Mouse (Mus musculus) brain, embryonic 18.5 days (tissue): ENCODE measurements around the gene Spats1.
A peak's percentile ranks its signal among the peaks of the same experiment; 100 is the strongest.
"Not testable (repeated sequence)": the region's sequence is repeated elsewhere in the genome, so short reads cannot be mapped to it uniquely, and the experiment has no call there.

Experiments used
- DNase-seq: peaks from one replicate; pipeline ENCODE4 v3.0.0-alpha.2; 2012; ENCODE audit warnings: low read depth, low spot score

The Spats1 gene

DNA sequence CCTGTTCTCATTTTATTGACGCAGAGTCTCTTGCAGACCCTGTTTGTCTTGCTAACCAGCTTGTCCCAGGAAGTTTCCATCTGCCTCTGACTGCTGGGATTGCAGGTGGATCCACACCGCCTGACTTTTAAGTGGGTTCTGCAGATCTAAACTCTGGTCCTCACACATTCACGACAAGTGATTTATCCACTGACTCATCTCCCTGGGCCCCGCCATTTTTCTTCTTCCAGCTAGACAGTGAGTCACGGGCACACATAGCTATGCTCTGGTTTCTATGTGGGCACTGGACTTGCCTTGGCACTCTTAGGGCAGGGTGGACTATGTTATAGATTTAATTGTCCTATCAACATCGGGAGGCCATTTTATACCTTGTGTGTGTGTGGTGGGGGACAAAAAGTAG, 14.5 kb upstream of the Spats1 start:
- no peak for DNase-seq

DNA sequence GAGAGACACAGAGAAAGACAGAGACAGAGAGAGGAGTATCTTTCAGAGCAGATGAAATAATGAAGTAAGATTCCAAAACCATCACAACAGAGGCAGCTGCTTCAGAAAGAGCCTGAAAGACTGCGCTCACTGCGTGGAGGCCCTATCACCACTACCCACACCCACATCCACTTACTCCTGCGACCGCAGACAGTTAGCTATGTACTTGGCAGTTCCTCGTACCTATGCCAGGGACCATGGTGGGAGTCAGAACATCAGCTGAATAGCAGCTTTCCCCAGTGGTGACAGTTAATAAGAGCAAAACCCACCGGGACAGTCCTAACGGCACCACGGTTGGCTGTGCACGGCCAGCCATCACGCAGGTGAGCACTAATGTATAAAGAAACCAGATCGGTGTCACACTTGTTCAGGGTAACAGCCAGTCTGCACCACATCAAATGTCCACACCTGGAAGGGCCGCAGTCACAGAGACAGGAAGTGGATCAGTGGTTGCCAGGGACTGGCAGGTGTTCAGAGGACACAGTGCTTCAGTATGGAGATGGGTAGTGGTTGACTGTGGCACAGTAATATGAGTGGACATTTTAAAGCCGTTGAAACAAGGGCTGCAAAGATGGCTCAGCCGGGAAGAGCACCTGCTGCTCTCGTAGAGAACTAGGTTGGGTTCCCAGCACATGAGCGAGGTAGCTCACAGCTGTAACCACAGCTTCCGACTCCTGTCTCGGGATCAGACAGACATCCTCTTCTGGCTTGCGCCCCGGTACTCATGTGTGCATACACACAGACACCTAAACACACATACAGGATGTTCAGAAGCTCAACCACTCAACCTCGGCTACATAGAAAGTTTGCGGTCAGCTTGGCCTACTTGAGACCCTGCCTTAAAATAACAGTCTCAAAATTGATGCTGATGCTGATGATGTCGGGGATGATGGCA, 13.4 kb upstream of the Spats1 start:
- DNase-seq: no peak

DNA sequence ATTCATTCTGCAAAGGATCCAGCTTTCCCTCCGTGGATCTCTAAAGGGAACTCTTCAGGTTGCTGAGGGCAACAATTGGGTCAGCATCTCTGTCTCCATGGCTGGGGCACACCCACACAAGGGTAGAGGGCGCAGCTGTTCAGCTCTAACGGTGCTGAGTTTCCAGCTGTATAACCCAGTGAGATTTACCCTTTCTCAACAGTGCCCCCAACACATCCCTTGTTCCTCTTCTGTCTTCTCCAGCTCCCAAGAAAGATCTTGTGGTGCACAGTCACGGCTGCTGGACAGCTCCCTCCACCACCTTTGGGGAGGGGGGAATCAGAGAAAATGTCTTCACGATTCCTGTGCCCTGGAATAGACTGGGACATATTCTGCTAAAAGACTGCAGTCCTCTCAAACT, 12.0 kb upstream of the Spats1 start:
- DNase-seq: no peak

DNA sequence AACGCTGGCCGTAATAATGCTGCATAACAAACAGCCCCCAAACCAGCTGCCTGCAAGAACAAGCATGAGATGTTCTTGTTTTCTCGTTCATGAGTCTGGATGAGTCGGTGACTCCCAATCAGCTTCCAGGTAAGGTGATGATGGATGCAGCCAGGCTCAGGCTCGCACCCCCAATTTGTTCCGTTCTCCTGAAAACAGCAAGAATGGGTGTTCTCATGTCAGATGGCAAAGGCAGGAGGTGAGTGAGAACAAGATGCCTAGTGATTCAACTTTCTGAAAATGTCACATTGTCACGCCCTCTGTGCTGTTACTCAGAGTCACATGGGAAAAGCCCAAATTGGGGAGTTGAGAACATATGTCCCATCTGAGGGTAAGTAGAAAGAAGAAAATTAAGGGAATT, 10.4 kb upstream of the Spats1 start:
- no peak for DNase-seq

DNA sequence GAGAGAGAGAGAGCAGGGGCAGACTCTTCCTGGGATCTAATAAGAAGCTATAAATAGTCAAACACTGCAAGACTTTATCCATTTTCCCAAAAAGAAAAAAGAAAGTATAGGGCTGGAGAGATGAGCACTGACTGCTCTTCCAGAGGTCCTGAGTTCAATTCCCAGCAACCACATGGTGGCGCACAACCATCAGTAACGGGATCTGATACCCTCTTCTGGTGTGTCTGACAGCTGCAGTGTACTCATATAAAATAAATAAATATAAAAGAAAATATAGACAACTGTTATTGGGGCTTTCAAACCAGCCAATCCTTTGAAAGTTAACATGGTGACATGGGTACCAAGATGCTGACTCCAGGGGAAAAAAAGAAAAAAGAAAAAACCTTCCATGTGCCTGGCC, 5.2 kb upstream of the Spats1 start:
- DNase-seq: no peak

DNA sequence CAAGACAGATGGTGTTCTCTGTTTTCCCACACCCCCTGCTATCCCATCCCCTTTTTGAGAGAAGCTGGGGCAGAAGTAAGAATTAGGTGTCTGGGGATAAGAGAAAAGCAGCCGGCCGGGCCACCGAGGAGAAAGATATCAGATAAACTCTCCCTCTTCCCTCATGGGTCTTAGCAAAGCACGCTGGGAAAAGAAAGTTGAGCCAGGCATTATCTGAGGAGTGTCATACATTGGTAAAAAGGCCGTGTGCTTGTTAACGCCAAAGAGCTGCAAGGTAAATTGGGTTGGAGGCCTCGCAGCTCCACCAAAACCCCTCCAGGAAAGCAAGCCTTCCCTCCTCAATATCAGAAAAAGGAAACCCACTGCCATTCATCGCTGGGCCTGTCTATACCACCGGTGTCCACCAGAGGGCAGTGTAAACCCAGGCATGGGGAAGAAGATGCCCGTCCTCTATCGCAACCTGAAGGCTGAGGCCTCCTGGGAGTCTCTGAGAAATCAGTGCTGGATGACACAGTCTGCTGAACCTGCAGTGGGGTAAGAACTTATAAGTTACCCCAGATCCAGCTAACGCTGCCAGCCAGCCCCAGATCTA, 3.1 kb upstream of the Spats1 start:
- peak; percentile 46 for DNase-seq

DNA sequence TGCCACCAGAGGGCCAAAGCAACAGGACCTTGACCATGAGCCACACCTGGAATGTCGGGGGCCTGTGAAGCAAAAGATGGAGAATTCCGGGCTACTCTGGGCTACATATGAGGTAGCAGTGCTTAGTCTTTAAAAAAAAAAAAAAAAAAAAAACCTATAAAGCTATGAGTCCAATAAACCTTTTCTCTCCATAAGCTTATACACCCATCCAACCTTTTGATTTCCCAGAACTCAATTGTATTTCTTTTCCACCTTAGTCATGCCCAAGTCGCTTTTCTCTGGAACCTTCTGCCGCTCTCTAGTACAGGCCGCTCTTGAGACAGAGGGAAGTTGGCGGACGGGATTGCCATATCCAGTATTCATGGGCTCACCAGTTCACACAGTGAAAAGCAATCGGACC, 1.1 kb downstream of the Spats1 start:
- DNase-seq: no peak

DNA sequence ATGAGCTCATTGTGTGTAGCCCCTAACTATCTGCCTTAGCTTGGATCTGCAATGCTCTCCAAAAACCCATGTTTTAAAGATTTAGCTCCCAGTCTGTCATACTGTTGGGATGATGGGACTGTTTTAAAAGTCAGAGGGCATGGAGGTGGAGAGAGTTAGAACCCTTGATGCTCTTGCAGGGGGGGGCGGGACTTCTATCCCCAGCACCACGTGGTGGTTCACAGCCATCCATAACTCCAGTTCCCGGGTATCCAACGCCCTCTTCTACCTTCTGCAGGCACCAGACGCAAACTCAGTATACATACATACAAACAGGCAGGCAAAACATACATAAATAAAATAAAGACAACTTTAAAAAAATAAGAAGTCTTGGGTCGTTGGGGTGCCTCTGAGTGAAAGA, 1.5 kb downstream of the Spats1 start:
- no peak for DNase-seq

DNA sequence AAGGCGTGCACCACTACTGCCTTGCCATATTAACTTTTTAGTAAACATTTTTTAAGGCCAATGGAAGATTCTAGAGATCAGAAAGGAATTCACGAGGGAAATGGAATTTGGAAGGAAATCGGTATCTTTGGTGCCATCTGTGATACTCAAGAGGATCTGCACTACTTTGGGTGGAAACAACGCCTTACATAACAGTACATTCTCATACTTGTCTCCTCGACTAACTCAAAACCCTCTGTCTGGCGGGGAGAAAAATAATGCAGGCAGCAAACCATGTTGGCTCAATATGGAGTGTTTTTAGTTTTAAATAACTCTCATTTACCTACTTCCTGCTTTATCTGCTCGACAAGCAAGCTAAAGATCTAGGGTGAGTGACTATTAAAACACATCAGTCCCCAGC, 4.5 kb downstream of the Spats1 start:
- no peak for DNase-seq

DNA sequence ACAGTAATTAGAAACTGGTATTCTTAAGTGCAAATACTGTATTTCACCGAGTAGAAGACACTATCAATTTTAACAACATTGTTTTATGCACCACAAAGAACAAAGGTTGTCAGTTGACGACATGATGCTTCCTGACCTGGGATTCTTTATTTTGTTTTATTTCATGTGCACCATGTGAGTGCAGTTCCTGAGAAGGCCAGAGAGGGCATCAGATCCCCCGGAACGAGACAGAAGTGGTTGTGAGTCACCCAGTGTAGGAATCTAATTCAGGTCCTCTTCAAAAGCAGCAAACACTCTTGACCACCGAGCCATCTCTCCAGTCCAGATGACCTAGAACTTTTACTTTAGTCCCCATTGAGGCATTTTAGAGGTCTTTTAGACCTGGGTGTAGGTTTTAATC, 6.9 kb downstream of the Spats1 start:
- DNase-seq: no peak

DNA sequence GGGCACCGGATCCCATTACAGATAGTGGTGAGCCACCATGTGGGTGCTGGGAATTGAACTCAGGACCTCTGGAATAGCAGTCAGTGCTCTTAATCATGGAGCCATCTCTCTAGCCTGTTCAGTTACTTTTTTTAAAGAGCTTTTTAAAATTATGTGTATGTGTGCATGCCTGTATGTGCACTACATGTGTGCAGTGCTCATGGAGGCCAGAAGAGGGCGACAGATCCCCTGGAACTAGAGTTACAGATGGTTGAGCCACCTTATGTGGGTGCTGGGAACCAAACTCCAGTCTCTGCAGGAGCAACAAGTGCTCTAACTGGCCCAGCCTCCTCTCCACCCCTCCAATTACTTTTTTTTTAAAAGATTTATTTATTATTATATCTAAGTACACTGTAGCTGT, 8.5 kb downstream of the Spats1 start:
- no peak for DNase-seq

DNA sequence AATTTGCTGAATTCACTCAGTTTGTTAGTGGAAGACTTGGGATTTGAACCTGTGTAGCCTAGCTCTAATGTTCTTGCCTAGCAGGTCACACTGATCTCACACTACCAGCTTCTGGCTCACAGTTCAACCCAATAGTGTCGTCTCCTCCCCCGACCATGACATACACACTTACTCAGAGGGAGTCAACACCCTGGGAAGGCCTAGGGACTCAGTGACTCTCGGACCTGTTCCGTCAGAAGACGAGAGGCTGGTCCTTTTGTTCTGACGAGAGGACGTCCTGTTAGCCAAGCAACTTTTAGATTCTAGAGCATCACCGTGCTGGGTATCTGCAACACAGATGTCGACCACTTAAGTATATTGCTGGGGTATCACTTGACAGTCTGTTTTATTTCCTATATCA, 11.0 kb downstream of the Spats1 start:
- DNase-seq: no peak

DNA sequence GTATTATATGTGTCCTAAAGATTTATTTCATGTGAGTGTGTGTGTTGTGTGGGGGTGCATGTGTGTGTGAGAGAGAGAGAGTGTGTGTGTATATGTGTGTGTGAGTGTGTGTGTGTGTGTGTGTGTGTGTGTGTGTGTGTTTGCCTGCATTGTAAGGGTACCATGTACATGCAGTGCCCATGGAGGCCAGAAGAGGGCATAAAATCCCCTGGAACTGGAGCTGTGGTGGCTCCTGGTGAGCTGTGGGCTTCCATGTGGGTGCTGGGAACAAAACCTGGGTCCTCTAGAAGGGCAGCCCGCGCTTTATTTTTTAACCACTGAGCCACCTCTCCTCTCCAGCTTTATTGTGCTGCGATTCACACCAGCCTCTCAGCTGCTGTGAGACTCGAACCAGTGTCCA, 12.7 kb downstream of the Spats1 start:
- DNase-seq: no peak

DNA sequence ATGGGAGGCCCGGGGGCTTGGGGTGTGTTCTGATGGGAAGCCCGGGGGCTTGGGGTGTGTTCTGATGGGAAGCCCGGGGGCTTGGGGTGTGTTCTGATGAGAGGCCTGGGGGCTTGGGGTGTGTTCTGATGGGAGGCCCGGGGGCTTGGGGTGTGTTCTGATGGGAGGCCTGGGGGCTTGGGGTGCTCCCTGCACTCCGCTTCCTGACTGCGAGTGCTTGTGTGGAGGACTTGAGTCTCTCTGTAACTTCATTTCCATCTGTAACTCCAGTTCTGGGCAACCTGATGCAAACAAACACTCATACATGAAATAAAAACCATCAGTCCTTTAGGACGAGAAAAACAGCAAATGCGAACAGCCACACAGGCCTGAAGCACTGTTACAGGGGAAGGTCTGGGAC, 16.2 kb downstream of the Spats1 start:
- no peak for DNase-seq

DNA sequence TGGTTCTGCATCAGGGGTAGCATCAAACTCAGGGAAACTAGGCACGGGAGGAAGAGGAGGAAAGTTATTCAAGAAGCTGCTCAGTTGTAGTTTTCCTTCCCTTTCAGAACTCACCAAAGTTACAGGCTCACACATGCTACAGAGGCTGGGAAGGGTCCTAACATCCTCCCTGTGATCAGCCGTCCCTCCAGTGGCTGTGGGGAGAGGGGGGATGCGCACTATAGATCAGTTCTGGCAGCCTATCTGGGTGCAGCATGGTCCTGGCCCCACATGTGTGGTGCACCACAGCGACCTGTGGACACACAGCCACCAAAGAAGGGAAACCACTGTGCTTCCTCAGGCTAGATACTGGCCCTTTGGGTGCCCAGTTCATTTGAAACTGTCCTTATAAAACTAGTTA, 16.7 kb downstream of the Spats1 start:
- no peak for DNase-seq

DNA sequence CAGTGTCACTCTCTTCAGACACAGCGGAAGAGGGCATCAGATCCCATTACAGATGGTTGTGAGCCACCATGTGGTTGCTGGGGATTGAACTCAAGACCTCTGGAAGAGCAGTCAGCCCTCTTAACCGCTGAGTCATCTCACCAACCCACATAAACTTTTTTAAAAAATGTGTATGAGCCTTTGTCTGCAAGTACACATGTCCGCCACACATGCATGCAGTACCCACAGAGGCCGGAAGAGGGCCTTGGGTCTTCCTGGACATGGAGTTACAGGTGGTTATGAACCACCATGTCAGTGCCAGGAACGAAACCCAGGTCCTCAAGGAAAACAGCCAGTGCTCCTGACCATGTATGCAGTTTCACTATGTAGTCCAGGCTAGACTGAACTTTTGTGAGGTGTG, 17.7 kb downstream of the Spats1 start:
- no peak for DNase-seq

DNA sequence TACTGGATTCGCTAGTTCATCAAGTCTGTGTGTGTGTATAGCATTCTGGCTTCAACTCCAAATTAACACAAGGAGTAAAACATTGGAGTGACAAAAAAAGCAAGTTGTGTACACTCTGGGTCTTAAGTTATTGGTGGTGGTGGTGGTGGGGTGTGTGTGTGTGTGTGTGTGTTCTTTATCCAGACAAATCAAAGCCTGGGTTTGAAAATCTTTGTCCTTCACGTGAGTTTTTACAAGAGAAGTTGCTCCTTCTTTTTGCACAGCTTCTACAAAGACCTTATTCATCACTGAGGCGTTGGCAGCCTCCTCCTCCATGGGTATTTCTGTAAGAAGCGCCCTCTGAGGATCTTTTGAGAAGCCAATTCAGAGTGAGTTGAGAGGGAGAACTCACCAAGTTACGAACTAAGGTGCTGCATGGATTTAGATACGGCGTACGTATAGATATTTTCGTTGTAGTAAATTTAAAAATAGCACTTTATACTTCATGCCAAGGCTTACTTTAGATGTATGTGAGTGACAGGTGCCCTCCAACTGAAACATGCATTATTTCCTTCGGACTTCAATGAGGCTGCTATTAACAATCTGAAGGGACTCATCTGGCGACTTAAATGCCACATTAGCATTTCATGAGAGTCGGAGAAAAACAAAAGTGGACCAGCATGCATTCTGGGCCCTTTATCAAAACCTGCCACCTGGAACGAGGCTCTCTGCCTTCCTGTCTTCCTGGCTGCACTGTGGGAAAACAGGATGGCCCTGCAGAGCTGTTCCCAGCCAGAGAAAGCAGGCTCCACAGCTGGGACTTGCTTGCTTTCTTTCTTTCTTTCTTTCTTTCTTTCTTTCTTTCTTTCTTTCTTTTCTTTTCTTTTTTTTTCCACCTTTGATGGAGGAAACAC, 18.7 kb downstream of the Spats1 start:
- DNase-seq: no peak

DNA sequence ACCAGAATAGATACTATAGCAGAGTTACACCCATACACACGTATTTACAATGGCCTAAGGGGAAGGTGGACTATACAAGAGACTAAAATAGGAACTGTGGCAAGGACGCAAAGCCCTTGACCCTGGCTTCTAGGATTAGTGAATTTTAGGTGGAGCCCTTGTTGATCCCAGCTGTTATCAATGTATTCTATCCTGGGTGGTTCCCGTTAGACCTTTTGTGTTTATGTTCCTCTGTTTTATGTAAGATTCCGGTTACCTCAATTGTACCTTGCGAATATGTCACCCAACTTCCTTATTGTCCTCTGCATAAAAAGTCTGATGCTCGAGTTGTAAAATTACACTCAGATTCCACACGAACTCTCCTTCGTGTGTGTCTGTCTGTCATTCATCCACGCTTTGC, 19.4 kb downstream of the Spats1 start:
- not testable (repeated sequence) for DNase-seq

DNA sequence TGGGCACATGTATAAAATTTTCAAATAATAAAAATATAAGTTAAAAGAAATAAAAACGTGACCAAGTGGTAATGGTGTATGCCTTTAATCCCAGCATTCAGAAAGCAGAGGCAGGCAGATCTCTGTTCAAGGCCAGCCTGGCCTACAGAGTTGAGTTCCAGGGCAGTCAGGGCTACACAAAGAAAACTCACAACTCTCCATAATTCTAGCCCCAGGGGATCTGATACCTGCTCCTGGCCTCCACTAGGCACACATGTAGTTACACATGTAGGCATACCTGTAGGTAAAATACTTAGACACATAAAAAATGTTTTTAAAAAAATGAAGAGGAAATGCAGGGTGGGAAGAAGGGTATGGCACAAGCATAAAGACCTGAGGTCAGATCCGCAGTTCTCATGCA, 20.4 kb downstream of the Spats1 start:
- DNase-seq: no peak

DNA sequence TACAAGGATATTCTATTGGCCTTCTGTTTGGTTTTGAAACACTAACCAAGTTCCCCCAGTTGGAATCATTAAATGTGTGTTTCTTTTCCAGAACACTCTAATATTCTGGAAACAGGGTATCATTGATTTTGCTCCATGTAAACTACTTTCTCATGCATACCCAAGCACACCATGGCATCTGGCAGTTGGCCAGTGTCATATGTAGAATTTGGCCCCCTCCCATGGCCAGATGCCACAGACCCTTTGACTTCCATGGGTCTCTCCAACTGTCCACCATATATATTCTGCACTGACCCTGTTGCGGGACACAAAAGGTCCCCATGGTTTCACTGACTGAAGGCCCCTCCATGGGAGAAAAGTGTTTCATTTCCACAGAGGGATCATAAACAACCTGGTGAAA, 22.9 kb downstream of the Spats1 start:
- DNase-seq: no peak

DNA sequence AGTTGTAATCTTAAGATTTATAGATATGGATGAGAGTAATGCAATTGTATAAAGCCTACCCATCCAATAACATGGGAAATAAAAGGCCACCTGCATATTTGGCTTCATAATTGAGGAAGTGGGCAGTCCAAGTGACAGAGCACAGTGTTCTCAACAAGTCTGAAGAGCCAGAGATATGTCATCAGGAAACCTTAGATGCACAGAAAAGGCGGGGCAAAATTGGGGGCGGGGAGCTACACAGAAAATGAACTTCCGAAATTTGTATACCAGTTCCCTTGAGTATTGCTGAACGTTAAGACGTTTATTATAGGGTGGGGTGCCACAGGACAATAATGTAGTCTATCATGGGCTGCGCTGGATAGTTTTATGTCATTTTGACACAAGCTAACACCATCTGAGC, 25.1 kb downstream of the Spats1 start:
- no peak for DNase-seq

DNA sequence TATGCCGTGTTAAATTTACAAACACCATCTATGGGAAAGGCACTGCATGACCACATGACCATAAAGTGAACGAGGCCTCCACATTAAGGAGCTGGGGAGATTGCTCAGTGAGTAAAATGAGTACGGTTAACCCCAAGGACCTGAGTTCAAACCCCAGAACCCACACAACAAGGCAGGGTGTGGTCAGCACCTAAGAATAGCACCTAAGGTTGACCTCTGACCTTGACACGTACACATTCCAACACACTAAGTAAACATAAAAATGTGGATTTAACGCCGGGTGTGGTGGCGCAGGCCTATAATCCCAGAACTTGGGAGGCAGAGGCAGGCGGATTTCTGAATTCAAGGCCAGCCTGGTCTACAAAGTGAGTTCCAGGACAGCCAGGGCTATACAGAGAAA, 25.6 kb downstream of the Spats1 start:
- DNase-seq: no peak
